Mouse (Mus musculus) lung, adult 2 months (tissue): ENCODE data around the gene Ntm.

Experiments
- CTCF ChIP-seq: fragments of 200-500 bp; IDR thresholded peaks from 2 replicates; pipeline ENCODE4 v1.5.1; 2011; ENCODE audit warnings: mild to moderate bottlenecking, low read length, control low read depth; ENCODE audit not compliant: insufficient read depth
- POLR2A ChIP-seq: fragments of 200-500 bp; IDR thresholded peaks from 2 replicates; pipeline ENCODE4 v1.6.1; 2011; ENCODE audit warnings: low read depth, mild to moderate bottlenecking, control low read depth, low read length, borderline replicate concordance; ENCODE audit errors: extremely low read depth

- no peak for TF ChIP-seq CTCF
- no peak for TF ChIP-seq POLR2A
These were observed 282.3 kb downstream of the Ntm start for GRCm38 (mm10) chr9:29680677-29681076.
